Mouse (Mus musculus) spleen, postnatal 36 days (tissue): Measurements from ENCODE around the gene Xylb.
A peak's percentile ranks its signal among the peaks of the same experiment; 100 is the strongest.

ENCODE experiments used
- DNase-seq, 2 experiments: peaks; one replicate each; pipeline ENCODE4 v3.0.0; 2022; ENCODE audit warnings: low spot score in 2 of 2, mixed read lengths in 1 of 2

Xylb gene

DNA sequence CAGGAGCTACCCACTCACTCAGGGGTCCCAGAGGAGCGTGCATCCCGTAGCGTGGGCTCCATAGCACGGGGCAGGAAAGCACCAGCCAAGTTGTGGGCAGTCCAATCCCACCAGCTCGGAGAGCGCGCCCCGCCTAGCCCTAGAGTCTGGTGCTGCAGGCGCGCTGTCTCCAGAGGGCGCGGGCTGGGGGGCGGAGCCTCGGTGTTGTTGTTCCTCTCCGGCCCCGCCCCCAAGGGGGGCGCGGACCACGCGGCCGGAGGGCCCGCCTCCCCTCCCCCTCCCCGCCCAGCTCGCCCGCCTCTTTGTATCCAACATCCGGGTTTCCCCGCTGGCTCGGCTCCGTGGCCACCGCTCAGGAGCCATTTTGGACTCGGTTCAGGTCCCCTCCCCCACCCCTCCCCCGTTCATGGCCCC is 44.6 kb downstream of the Xylb start, which contains the start of gene Acvr2b:
Gene Acvr2b (plus strand): TSS at position 318 of the 414 bp plus-strand sequence.
- DNase-seq = peak; percentile 70 to 77

DNA sequence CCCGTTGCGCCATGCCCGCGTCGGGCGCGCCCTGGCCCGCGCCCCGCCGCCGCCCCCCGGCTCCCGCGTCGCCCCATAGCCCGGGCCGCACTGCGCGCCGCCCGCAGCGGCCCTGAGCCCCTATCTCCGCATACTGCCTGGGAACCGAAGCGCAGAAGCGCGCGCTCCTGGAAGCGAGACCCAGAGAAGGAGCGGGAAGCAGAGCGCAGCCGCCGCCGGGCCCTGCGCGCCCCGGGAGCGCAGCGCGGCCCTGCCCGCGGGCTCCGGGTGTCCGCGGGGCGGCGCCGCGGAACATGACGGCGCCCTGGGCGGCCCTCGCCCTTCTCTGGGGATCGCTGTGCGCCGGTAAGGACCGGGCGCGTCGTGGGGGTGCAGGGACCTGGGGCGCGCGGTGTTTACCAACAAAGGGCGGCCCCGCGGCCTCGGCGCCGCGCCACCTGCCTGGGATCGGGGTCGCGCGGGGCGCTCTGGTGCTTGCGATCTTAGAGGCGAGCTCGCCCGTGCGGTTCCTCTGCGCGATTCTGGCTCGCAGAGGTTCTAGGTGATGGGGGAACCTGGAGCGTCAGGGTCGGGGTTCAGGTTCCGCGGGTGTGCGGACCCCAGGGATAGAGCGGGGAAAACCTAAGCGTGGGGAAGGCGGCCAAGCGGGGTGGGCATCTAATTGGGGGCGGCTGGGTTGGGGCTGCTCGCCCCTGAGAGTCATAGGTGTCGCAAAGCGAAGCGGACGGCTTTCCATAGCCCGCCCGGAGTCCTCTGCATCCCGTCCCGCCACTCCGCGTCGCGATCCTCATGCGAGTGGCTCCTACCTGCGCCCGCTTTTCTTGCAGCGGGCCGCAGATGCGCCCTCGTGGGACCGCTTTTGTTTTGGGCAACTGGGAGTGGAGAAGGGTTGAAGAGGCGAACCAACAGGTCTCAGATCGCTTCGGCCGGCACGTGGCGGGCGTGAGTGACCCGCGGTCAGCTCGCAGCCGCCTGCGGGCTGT is 45.4 kb downstream of the Xylb start:
- no peak for DNase-seq

DNA sequence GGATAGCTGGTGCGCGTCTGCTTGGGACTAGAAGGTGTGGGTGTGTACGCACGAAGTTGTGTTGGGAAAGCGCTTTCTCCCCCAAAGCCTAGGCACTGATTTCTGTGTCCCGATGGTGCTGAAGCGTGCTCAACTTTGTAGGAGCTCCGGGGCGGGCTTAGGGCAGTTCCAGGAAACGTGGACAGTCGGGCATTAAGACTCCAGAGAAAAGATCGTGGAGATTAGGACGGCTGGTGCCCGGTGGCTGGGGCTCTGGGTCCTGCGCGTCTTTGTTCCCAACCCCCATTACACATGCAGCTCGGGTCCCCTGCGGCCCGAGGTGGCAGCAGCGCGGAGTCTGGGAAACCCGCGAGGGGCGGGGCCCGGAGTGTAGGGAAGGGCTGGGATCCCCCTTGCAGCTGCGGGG is 46.1 kb downstream of the Xylb start:
- DNase-seq = no peak

DNA sequence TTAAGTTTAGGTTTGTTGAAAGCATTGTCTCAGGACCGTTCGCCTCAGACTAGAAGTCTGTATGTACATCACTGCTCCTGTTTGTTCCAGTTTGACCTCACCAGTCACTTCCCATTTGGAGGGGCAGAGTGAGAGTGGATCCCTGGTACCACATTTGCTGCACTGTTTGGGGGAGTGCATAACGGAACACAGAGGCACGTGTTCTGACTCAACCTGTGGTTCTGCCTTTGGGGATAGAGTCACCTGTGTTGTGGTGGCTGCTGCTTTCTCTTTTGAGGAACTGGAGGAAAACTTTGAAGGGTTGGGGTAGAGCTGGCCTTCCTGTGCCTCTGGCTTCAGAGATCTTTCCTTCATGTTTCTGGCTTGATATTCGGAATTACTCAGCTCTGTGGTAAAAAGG is 46.9 kb downstream of the Xylb start:
- DNase-seq = no peak

DNA sequence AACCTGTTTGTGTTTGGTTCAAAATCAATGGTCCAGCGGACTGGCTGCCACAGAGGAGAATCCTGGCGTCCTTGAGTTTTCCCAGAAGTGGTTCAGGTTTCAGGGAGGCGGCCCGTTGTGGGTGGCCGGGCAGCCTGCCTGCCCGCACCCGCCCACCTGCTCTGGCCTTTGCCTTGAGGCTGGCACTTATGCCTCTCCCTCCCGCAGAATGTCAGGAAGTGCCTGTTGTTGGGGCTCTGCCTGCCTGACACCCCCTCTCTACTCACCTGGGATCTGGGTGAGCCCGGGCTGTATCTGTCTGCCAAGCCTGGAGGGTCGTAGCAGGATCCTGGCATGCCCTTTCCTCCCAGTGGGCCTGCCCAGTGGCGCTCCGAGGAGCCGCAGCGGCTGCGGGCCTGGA is 50.7 kb downstream of the Xylb start:
- no peak for DNase-seq

DNA sequence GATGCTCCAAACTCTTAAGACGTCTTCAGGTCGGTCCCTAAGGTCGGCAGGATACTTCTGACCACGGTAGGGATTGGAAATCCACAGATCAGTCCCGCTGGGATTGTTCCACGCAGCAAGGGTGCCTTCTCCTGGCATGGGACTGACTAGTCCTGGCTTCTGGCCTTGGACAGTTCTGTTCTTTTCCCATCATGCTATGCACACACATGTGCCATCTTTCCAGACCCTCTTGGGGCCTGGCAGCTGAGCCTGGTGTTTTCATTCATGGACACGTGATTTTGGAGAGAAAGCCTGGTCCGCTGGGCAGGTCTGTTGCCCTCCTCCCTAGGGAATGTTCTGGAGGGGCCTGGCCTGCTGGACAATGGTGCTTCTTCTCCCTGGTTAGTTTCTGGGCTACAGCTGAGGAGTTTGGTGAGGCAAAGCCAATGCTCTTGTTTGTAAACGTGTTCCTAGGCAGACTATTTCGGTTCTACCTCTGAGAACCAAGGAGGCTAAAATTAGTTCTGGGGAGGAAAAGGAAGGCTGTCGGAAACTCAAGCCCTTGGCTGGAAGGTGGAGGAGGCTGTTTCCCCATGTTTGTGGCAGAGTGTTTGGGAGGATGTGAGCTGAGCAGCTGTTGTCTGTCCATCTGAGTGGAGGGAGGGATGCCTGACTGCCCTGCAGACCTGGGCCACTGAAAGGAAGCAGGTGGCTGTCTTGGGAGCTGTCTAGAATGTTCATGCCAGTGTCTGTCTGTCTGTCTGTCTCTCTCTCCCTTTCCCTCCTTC is 51.9 kb downstream of the Xylb start:
- no peak for DNase-seq

DNA sequence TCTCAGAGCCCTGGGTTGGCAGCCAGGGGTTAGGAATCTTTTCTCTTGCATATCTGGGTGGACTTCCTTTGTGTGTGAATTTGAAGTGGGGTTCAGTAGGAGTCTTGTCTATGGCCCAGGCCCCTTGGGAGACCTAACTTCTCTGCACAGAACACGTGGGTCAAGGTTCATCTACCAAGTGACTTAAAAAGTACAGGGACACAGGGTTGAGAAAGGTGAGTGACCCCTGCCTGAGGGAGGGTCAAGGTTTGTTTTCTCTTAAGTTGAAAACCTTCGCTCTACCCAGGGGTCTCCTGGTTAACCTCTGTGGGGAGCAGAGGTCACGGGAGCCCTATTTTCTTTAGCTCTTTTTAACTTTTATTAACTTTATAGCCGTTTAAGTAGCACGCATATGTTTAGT is 52.7 kb downstream of the Xylb start:
- DNase-seq = no peak

DNA sequence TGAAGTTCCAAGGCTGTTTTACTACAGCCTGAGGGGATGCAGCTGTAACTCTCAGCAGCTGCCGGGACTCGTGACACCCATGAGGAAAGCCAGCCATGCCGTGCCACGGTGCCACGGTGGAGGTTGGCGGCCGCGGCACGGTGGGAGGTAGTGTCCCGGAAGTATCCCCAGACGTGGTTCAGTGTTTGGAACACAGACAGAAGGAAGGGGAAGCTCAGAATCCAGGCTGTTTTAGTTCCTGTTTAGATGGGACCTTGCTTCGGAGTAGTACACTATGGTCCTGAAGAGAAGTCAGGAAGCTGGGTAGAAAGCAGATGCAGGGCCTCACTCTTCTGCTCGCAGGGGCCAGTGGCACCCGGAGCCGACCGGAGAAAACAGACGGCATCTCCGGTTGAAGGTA is 60.8 kb downstream of the Xylb start:
- no peak for DNase-seq

DNA sequence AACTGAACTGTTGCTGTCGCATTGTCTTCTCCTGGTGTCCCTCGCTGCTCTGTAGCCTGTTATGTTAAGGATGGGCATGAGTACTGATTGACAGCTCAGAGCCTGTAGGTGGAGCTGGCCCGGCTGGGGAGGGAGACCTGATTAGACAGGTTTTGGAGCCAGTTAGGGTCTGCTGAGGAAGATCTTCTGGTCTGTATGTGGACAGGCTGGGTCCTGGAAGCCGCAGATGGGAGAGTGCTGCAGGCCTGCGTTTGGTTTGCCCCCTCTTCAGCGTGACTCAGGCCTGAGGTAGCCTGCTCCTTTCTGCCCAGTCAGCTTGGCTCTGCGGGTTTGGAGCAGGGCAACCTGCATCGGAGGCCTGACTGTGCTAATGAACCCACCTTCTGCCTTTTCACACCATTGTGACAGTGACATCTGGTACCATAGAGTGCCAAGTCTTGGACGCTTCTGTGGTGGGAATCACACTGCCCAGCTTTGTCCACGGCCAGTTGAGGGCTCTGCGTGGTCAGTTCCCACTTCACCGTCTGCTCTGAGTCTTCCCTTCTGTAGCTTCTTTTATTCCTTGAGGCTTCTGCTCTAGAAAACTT is 62.8 kb downstream of the Xylb start:
- DNase-seq = no peak

DNA sequence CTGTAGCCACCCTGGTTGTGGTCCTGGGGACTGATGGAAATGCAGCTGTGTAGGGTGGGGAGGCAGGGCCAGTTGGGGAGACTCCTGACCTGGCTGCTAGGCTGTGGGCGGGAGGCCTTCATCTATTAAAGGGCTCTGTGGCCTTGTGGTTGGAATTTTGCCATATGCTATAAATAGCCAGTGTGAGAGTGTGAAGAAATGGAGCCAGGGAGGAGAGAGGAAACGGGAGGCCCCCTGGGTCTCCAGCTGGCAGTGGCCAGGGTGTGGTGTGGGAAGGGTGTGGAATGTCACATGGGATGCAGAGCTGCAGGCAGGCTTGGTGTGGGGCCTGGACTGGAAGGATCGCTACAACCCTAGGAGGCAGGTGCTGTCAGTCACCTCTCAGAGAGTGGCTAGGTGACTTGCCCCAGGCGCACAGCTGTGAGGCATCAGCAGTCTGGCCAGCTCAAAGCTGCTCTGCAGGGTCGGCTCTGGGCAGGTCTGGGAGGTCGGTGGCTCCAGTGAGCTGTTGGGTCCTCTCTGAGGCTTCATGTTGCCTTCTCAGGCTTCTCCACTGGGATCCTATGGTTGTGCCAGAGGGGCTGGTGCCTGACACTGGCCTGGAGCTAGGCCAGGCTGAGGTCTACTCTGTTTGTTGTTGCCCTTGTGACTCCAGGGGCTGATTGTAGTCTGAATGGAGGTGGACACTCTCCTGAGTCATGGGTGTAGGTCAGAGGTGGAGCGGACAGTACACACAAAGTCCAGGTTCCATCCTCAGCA is 68.2 kb downstream of the Xylb start:
- no peak for DNase-seq

DNA sequence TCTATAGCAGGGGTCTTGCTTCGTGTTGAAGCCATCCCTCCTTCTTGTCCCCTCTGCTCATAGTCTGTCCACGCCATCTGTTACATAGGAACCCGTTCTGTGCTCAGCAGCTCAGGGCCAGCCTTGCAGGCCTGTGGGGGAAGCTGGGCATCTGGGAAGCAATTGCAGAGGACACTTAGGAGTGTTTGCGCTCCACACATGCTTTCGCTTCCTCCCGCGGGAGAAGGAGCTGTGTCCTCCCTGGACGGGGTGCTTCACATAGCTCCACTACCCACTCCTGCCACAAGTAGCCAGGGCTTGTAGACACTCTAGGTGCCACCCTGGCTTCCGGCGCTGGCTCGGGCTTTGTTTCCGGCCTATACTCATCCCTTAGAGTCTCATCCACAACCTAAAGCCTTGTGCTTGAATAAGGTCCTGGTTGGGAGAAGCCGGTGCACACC is 68.8 kb downstream of the Xylb start:
- no peak for DNase-seq

DNA sequence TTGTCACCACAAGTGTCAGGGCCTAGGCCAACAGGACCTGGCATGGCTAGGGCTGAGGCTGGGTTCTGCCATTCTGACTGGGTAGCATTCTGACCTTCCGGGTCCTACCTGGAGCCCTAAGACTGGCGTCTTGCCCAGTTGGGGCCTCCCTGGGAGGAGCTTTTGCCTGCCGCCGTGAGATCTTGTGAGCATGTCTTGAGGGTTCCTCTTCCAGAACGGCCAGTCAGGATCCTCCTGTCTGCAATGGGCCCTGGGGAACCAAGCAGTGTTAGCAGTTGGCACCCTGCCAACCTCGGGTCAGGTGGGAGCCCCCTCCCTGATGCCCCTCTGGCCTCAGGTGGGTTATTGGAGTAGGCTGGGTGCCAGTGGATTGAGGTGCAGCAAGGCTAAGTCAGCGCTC is 69.3 kb downstream of the Xylb start:
- DNase-seq = no peak

DNA sequence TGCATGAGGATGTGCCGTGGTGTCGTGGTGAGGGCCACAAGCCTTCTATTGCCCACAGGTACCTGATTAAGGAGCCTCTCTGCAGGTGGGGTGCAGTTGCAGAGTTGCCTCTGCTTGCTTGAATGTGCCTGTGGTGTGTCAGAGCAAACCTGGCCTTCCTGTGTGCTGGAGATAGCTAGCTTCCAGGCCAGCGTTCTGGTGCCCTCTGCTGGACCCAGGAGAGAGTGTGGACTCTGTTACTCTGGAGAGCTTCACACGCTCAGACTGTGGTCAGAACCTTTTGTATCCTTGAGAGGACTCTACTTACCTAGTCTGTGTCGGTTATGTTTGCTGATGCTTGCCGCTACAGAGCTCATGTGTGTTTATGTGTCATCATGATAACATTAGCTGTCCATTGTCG is 73.1 kb downstream of the Xylb start:
- DNase-seq = peak; percentile 33 to 36

DNA sequence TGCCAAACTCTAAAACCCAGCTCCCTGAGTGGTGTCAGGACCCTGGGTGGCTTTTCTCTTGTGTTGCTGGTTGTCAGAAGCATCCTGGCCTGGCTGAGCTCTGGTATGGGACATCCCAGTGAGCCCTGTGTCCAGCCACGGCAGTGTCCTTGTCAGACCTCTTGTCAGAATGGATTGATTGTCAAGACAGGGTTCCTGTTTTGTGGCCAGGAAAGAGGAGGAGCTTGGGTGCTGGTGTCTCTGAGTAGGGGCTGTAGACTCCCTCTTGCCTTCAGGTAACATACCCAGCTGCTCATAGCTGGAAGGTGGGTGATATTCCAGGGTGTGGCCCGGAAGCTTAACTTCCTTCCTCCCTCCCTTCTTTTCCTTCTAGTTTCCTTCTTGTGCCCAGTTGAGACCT is 78.7 kb downstream of the Xylb start:
- no peak for DNase-seq

DNA sequence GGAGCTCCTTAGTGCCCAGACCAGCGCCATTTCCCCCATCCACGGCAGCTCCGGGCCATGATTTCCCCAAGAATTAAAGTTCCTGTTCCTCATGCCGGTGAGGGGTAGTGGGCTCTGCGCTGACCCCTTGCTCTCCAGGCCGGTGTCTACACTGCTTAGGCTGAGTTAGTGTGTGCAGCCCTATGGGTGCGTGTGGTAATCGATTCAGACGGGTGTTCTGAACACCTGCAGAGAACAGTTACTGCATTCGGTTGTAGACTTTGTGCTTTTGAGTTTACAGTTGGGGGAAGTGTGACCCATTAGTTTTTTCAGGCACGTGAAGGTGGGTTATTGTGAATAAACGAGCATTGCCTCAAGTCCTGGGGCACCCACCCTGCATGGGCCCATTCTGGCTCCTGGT is 80.9 kb downstream of the Xylb start:
- DNase-seq = no peak

DNA sequence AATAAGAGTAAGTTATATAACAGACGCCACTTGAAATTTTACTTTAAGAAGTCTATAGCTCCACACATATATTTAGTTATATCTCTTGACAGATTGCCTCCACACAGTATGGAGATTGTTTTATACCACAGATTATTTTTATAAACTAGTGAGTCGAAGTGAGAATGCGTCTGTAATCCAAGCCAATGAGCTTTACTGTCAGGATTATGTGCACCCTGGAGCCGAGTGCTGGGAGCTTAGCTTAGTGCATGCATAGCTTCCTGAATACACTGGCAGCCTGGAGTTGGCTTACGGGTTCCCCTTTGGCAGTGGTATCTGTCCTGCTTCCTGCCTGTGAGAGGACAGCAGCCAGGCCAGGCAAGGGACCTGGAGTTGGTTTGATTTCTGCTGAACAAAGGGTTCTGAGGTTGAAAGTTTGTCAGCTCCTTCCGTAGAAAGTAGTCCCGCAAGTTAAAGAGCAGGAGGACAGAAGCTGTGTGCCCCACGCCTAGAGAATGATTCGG is 81.4 kb downstream of the Xylb start:
- no peak for DNase-seq
